Mouse (Mus musculus) myocyte (in vitro differentiated cells): ENCODE measurements around the gene Fat3.

Experiments used
- E2F4 ChIP-seq: IDR thresholded peaks from one replicate; pipeline ENCODE4 v1.6.1; 2011; ENCODE audit warnings: mild to moderate bottlenecking, control low read depth, moderate library complexity; ENCODE audit not compliant: insufficient read depth
- POLR2A ChIP-seq: IDR thresholded peaks from one replicate; pipeline ENCODE4 v1.6.1; 2011; ENCODE audit warnings: low read depth, mild to moderate bottlenecking, control low read depth, moderate library complexity; ENCODE audit not compliant: insufficient read length
- SRF ChIP-seq: IDR thresholded peaks from one replicate; pipeline ENCODE4 v1.6.1; 2011; ENCODE audit warnings: low read depth; ENCODE audit not compliant: control insufficient read depth, insufficient read length
- USF1 ChIP-seq: IDR thresholded peaks from one replicate; pipeline ENCODE4 v1.6.1; 2011; ENCODE audit warnings: low read depth, mild to moderate bottlenecking, control low read depth, moderate library complexity

DNA sequence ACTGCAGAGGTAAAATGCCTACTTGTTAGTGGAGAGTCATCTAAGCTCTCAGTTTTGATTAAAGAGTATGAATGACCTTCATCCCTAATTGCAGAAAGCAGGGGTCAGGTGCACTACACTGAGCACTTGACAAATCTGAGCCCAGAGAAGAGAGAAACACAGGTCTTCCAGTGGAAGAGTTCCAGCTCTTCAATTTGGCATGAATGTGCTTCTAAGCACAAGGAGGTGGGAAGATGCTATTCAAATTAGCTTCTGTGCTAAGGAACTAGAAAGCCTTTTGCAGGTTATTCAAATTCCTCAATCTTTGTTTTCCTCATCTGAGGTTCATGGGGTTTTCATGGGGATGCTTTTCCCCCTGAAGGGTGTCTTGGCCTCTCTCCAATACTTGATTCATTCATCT, 194.9 kb downstream of the Fat3 start:
- TF ChIP-seq POLR2A (no peak), USF1 (no peak), E2F4 (no peak), SRF (no peak)
